Mouse (Mus musculus) limb, embryonic 11.5 days (tissue): ENCODE measurements around the gene 1700018F24Rik. TPM values are rescaled to one million over a fixed set of nuclear protein-coding genes. Genes with fewer than 3 reads are reported as not detected.
A peak's percentile ranks its signal among the peaks of the same experiment; 100 is the strongest.
"Not testable (repeated sequence)": the region's sequence is repeated elsewhere in the genome, so short reads cannot be mapped to it uniquely, and the experiment has no call there.

Experiments
- ATAC-seq: fragments of 200-750 bp; cut with Nextera tagmentation; 2 replicates; pipeline ENCODE4 v1.8.0; 2017; ENCODE audit warnings: low read depth; ENCODE audit not compliant: insufficient number of reproducible peaks, low FRiP score, low TSS enrichment
- DNase-seq: peaks from one replicate; pipeline ENCODE4 v3.0.0-alpha.2; 2015; ENCODE audit warnings: low spot score
- H3K27ac ChIP-seq: fragments of 300-500 bp; sonication (generic); replicated peaks from 2 replicates; pipeline ENCODE4 v1.5.1; 2014; ENCODE audit warnings: low read depth, mild to moderate bottlenecking, low read length
- H3K27me3 ChIP-seq: fragments of 300-500 bp; sonication (generic); 2 replicates; pipeline ENCODE4 v1.6.1; 2014; ENCODE audit warnings: mild to moderate bottlenecking, low read length, mixed read lengths; ENCODE audit not compliant: control insufficient read depth, insufficient read depth
- H3K36me3 ChIP-seq: fragments of 300-500 bp; sonication (generic); 2 replicates; pipeline ENCODE4 v1.6.1; 2014; ENCODE audit warnings: mild to moderate bottlenecking, low read length, moderate library complexity, mixed read lengths; ENCODE audit not compliant: control insufficient read depth, insufficient read depth
- H3K4me1 ChIP-seq: fragments of 300-500 bp; sonication (generic); 2 replicates; pipeline ENCODE4 v1.6.1; 2014; ENCODE audit warnings: low read length, mixed read lengths; ENCODE audit not compliant: control insufficient read depth, insufficient read depth
- H3K4me2 ChIP-seq: fragments of 300-500 bp; sonication (generic); 2 replicates; pipeline ENCODE4 v1.6.1; 2014; ENCODE audit warnings: low read depth, mild to moderate bottlenecking, moderate library complexity; ENCODE audit not compliant: severe bottlenecking
- H3K4me3 ChIP-seq: fragments of 300-500 bp; sonication (generic); 2 replicates; pipeline ENCODE4 v1.5.1; 2014; ENCODE audit warnings: low read depth, low read length
- H3K9ac ChIP-seq: fragments of 300-500 bp; sonication (generic); 2 replicates; pipeline ENCODE4 v1.6.1; 2014; ENCODE audit warnings: mild to moderate bottlenecking, low read length
- H3K9me3 ChIP-seq: fragments of 300-500 bp; sonication (generic); 2 replicates; pipeline ENCODE4 v1.6.1; 2016; ENCODE audit warnings: low read length; ENCODE audit not compliant: control insufficient read depth
- WGBS: fragments of 180-500 bp; shearing (Covaris S2); extraction: QIAGEN DNeasy Blood & Tissue Kit; methylation state at CpG from one replicate; pipeline ENCODE4 v1.1.7; 2014; 5-methylcytosine and 5-hydroxymethylcytosine counted together
- polyA plus RNA-seq: library from polyadenylated mRNA; unstranded; fragments of >200 nt; fragmentation: Nextera tagmentation; extraction: Ambion mirVana; gene quantifications from 2 replicates; pipeline ENCODE4 v1.2.1, GENCODE M21; 2014

Gene 1700018F24Rik
- not detected in 2 replicates for polyA plus RNA-seq

DNA sequence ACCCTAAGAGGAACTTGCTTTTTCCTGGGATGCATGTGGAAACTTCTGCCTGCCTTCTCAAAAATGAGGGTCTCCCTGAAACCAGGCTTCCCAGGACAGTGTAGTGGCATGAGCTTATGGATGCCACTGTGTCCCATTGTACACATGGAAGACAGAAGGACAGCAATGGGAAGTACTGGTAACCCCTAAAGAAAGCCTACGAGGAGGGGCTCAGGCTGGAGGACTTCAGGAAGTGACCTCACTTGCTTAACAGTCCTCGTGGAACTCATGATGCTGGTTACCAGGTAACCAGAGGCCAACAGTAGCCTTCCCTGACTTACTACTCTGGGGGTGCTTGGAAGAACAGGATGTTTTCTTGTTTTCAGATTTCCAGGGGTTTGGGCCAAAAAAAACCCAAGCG is at the start of gene 1700018F24Rik:
Gene 1700018F24Rik, plus strand, starts transcription at position 301 of the 400 bp plus-strand sequence.
- not testable (repeated sequence) for H3K4me1 ChIP-seq, H3K4me2 ChIP-seq, H3K9me3 ChIP-seq, DNase-seq, H3K4me3 ChIP-seq, H3K36me3 ChIP-seq, H3K9ac ChIP-seq, ATAC-seq, H3K27me3 ChIP-seq, H3K27ac ChIP-seq
- 76% methylated on average over 3 of the region's 3 CpGs for WGBS

DNA sequence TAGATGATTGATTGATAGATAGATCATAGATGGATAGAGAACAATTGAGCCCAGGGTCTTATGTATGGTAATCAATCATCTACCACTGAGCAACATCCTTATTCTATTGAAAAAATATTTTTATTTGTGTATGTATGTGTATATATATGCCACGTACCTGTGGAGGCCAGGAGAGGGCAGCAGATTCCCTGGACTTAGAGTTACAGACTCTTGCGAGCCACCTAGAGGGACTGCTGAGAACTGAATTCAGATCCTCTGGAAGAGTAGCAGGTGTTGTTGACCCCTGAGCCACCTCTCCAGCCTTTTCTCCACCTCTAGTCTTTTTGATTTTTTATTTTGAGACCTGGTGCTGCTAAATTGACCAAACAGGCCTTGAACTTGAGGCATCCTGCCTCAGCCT is 44.3 kb upstream of the 1700018F24Rik start:
- peak; percentile 54 for DNase-seq
- Histone ChIP-seq H3K9me3 (no peaks in the 10 kb centered on the region), H3K4me3 (no peak overlapping the region), H3K9ac (no peak overlapping the region), H3K4me2 (no peak overlapping the region), H3K4me1 (no peaks in the 10 kb centered on the region), H3K27ac (no peak overlapping the region), H3K36me3 (no peaks in the 10 kb centered on the region), H3K27me3 (no peaks in the 10 kb centered on the region)
- ATAC-seq, result no peak
- 26% methylated on average over 2 of the region's 2 CpGs for WGBS

GRCm38 (mm10) chr5:145003362-145003761 is 39.4 kb upstream of the 1700018F24Rik start:
- H3K4me2 ChIP-seq, result no peak overlapping the region
- H3K9me3 ChIP-seq, result no peaks in the 10 kb centered on the region
- H3K4me1 ChIP-seq, result no peaks in the 10 kb centered on the region
- WGBS, result 88% methylated on average over 3 of the region's 3 CpGs
- no peak overlapping the region for H3K4me3 ChIP-seq
- H3K36me3 ChIP-seq, result no peaks in the 10 kb centered on the region
- DNase-seq (no peak), ATAC-seq (no peak)
- no peak overlapping the region for H3K9ac ChIP-seq
- no peak overlapping the region for H3K27ac ChIP-seq
- H3K27me3 ChIP-seq, result no peaks in the 10 kb centered on the region

GRCm38 (mm10) chr5:145004495-145004894 is 38.3 kb upstream of the 1700018F24Rik start:
- no peaks in the 10 kb centered on the region for H3K9me3 ChIP-seq
- H3K4me3 ChIP-seq, result no peak overlapping the region
- H3K27me3 ChIP-seq, result no peaks in the 10 kb centered on the region
- no peaks in the 10 kb centered on the region for H3K36me3 ChIP-seq
- no peaks in the 10 kb centered on the region for H3K4me1 ChIP-seq
- ATAC-seq, result no peak
- WGBS, result 86% methylated on average over 9 of the region's 9 CpGs
- no peak for DNase-seq
- H3K4me2 ChIP-seq, result no peak overlapping the region
- H3K9ac ChIP-seq, result no peak overlapping the region
- H3K27ac ChIP-seq, result no peak overlapping the region

DNA sequence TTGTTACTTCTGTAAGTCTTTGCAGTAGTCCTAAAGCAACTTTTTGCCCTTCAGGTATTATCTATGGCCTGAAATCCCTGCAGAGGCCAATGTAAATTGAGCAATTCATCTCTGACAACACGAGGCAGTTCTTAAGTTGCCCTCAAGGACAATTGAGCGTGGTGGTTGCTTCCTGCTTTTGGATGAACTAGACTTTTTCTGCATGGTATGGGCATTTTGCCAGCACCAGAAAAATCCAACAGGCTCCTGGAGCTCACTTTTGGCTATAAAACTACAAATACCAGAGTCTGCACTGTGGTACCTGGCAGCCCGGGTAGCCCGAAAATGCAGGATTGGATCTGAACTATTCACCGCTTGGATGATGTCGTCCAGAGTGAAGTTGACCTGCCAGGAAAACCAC is 37.2 kb upstream of the 1700018F24Rik start:
- Histone ChIP-seq H3K27me3 (no peaks in the 10 kb centered on the region), H3K36me3 (no peaks in the 10 kb centered on the region), H3K4me2 (no peak overlapping the region), H3K4me3 (no peak overlapping the region), H3K9me3 (no peaks in the 10 kb centered on the region), H3K27ac (no peak overlapping the region), H3K4me1 (no peaks in the 10 kb centered on the region), H3K9ac (no peak overlapping the region)
- ATAC-seq (no peak), DNase-seq (no peak)
- WGBS, result 83% methylated on average over 6 of the region's 6 CpGs

- DNase-seq, result no peak
- H3K27ac ChIP-seq, result no peak overlapping the region
- no peaks in the 10 kb centered on the region for H3K36me3 ChIP-seq
- no peak for ATAC-seq
- H3K9me3 ChIP-seq, result no peaks in the 10 kb centered on the region
- no peak overlapping the region for H3K9ac ChIP-seq
- peaks cover 4% of the 10 kb centered on the region; the same call in 1 of the 2 replicates for H3K4me1 ChIP-seq
- no peaks in the 10 kb centered on the region for H3K27me3 ChIP-seq
- no peak overlapping the region for H3K4me3 ChIP-seq
- H3K4me2 ChIP-seq, result no peak overlapping the region
- WGBS, result 90% methylated on average over 15 of the region's 15 CpGs
These were observed 33.7 kb upstream of the 1700018F24Rik start for GRCm38 (mm10) chr5:145008878-145009659.

GRCm38 (mm10) chr5:145014278-145014677 is 28.5 kb upstream of the 1700018F24Rik start:
- WGBS, result 56% methylated on average over 1 of the region's 1 CpGs
- 0 out of 2 replicates have a peak, but pooled peaks have one; percentile 54 for ATAC-seq
- H3K4me3 ChIP-seq, result no peak overlapping the region

GRCm38 (mm10) chr5:145016761-145017160 is 26.0 kb upstream of the 1700018F24Rik start:
- not testable (repeated sequence) for DNase-seq, H3K36me3 ChIP-seq, H3K9ac ChIP-seq, H3K4me3 ChIP-seq, ATAC-seq, H3K4me2 ChIP-seq, H3K9me3 ChIP-seq, H3K27ac ChIP-seq, H3K27me3 ChIP-seq, H3K4me1 ChIP-seq
- 12% methylated on average over 2 of the region's 2 CpGs for WGBS

More at GRCm38 (mm10) chr5:145014278-145014677, 28.5 kb upstream of the 1700018F24Rik start:
- Histone ChIP-seq H3K9ac (no peak overlapping the region), H3K4me1 (peaks cover 6% of the 10 kb centered on the region; the same call in 1 of the 2 replicates), H3K4me2 (no peak overlapping the region), H3K27ac (no peak overlapping the region), H3K9me3 (no peaks in the 10 kb centered on the region), H3K27me3 (no peaks in the 10 kb centered on the region), H3K36me3 (no peaks in the 10 kb centered on the region)
- no peak for DNase-seq
